Mouse (Mus musculus): ENCODE measurements around the gene Atg2b.

DNA sequence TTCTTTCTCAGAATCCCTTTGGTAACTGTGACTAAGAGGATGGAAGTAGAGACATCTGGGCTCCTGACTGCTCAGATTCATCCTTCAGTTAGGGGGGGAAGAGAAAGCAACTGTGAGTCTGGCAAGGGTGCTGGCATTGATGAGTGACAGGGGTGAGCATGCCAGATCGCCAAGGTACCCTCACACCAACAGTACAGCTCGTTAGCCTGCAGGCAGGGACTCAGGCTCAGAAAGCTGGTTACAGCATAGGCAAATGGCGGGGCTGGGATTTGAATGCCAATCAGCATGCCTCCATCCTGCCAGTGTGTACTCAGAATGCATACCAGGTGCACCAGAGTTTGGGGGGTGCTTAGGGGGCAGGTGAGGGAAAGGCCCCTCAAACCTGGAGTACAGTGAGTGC, 113.1 kb downstream of the Atg2b start:
- TF ChIP-seq POLR2A (IDR thresholded peaks at IDR 0.05; ENCODE audit: extremely low read depth, insufficient read depth, low read length) (no peak), CTCF (IDR thresholded peaks at IDR 0.05; ENCODE audit: low read depth, low read length) (no peak)

Measured in liver, adult 2 months (tissue).